Mouse (Mus musculus): ENCODE data around the gene Slc17a7.

The Slc17a7 gene

GRCm38 (mm10) chr7:45198435-45198834, 34.7 kb downstream of the Slc17a7 start:
- DNase-seq (ENCODE audit: low spot score in 2 of 2): peak; percentile 44 to 53

- DNase-seq (ENCODE audit: low spot score in 2 of 2): no peak
Observed at GRCm38 (mm10) chr7:45198961-45199360, 35.2 kb downstream of the Slc17a7 start.

- no peak for DNase-seq (ENCODE audit: low spot score in 2 of 2)
Observed at GRCm38 (mm10) chr7:45202654-45203053, 38.9 kb downstream of the Slc17a7 start.

GRCm38 (mm10) chr7:45204380-45205143, 40.8 kb downstream of the Slc17a7 start, which contains the start of gene Ccdc155:
Gene Ccdc155 (minus strand): TSS chr7:45204892.
- DNase-seq (ENCODE audit: low spot score in 2 of 2): peak; percentile 86 to 89

- no peak for DNase-seq (ENCODE audit: low spot score in 2 of 2)
Observed at GRCm38 (mm10) chr7:45208260-45208659, 44.5 kb downstream of the Slc17a7 start.

- no peak for DNase-seq (ENCODE audit: low spot score in 2 of 2)
Observed at GRCm38 (mm10) chr7:45211070-45211469, 47.3 kb downstream of the Slc17a7 start.

GRCm38 (mm10) chr7:45211851-45212251, 48.1 kb downstream of the Slc17a7 start, which contains the start of gene Dkkl1:
Gene Dkkl1 (minus strand): TSS chr7:45212147.
- DNase-seq (ENCODE audit: low spot score in 2 of 2): no peak

GRCm38 (mm10) chr7:45212356-45212755, 48.6 kb downstream of the Slc17a7 start:
- DNase-seq (ENCODE audit: low spot score in 2 of 2): no peak

- no peak for DNase-seq (ENCODE audit: low spot score in 2 of 2)
Observed at GRCm38 (mm10) chr7:45213708-45214107, 50.0 kb downstream of the Slc17a7 start.

- DNase-seq (ENCODE audit: low spot score in 2 of 2): no peak
Observed at GRCm38 (mm10) chr7:45215673-45216441, 52.1 kb downstream of the Slc17a7 start, which contains the start of gene Tead2. Gene Tead2 (plus strand): TSS chr7:45215753.

GRCm38 (mm10) chr7:45216442-45217183, 52.9 kb downstream of the Slc17a7 start:
- no peak for DNase-seq (ENCODE audit: low spot score in 2 of 2)

- DNase-seq (ENCODE audit: low spot score in 2 of 2): no peak
Observed at GRCm38 (mm10) chr7:45221680-45222079, 57.9 kb downstream of the Slc17a7 start.

- DNase-seq (ENCODE audit: low spot score in 2 of 2): no peak
Observed at GRCm38 (mm10) chr7:45224826-45225225, 61.1 kb downstream of the Slc17a7 start.
